Mouse (Mus musculus): Measurements from ENCODE around the gene Daam2.

The Daam2 gene

DNA sequence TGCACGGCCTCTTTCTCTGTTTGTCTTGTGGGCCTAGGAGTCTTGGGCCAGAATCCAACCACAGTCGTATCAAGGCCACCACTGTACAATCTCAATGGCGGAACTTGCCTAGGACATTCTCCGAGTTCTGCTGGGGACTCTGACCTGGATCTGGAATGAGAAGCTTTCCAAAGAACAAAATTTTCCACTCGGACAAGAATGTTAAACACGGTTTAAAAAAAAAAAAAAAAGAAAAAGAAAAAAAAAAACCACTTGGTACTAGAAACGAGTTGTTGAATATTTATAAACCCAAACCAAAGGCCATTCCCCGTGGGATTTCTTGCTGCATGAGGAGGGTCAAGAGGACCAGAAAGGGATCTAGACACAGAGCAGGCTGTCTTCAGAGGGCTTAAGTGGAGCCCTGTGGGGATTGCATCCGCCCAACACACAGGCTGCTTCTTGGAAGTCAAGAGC, 29.9 kb downstream of the Daam2 start:
- DNase-seq (ENCODE audit: low read depth, low spot score): no peak

DNA sequence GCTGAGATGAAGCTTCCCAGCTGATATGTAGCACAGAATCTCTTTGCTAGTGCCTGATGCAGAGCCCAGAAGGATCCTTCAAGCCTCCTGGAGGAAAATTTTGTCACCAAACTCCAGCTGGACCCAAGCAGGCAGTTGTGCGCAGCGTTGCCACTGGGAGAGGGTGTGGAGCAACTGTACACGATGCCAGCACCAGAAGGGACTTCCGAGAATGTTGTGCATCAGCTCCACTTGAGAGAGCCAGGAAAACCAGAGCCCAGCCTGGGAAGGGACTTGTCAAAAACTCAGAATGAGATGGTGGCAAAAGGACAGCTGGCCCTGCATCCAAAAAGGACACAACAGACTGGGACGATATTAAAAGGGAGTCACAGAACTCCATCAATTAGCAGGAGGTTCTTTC, 32.5 kb downstream of the Daam2 start:
- no peak for DNase-seq (ENCODE audit: low read depth, low spot score)

DNA sequence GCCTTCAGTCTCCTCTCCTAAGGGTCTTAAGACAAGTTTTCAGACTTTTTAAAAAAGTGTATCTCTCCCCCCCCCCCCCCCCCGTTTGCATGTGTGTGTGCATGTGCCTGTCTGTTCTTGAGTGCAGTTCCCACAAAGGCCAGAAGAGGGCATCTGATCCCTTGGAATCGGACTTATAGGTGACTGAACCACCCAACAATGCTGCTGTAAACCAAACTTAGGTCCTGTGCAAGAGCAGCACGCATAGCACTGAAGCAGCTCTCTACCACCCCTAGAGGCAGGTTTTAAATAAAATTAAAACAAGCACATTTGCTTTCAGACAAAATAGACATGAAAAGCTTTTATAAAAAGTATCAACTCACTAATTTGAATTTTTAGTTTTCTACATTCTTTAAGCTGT, 33.9 kb downstream of the Daam2 start:
- DNase-seq (ENCODE audit: low read depth, low spot score): peak; percentile 55

DNA sequence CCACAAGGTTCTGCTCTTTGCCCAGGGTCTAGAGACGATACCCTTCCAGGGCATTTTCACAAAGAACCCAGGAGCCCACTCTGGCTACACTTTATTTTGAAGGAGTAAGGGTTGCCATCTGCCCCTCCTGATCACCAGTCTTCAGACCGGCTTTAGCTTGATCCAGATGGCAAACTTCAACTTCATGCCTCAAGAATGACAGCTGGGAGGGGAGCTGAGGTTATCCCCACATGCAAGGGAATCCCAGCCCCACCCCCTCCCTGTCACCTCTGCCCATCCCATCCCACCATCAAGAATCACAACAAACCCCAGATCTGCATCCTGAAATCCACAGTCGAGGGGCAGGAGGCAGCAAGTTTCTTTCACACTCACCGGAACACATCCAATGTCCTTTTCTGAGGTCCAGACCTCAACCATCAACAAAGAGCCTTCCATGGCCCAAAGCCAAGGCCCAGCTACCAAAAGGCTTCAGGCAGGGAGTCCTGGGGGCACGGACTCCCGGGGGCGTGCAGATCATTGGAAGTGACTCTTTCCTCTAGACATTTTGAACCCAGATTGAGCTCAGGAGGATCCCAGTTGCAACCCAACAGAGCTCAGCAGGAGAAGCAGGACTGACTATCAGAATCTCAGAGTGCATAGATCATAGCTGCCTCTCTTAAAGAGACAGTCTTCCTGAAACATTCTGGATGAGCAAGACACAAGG, 35.5 kb downstream of the Daam2 start:
- DNase-seq (ENCODE audit: low read depth, low spot score): no peak

DNA sequence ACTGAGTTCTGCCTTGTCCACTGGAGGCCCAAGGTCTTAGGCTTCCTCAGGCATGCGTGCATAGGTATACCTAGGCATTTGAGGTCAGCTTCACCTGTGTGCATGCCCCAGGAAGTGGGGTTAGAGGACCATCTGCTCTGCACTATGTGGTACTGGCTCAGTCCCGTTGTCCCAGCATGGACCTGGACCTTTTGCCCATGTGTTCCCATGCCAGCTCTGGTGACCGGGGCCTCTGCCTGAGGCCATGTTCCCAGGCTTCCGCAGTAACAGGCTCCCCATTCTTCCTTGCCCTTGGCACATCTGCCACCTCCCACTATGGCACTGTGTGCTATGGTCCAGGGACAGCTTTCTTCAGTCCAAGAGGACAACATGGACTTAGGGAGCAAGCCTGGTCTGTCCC, 36.1 kb downstream of the Daam2 start:
- DNase-seq (ENCODE audit: low read depth, low spot score): no peak

DNA sequence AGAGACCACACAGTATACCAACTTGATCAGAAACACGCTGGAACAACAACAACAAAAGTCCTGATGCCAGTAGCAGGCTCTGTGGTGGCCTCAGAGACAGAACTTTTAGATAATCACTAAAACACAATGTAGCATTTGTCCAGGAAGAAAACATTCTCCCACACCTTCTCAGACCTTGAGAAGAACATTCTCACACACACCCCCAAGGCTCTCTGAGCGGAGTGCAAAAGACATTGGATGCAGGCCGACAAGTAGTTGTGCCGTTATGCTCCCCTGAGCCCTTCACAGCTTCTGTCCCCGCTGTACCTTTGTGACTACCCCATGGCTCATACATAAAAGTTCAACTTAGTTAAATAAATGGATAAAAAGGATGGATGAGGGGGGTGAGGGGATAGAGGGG, 37.6 kb downstream of the Daam2 start:
- DNase-seq (ENCODE audit: low read depth, low spot score): no peak

GRCm38 (mm10) chr17:49525911-49526310, 38.2 kb downstream of the Daam2 start:
- DNase-seq (ENCODE audit: low read depth, low spot score): no peak

- DNase-seq (ENCODE audit: low read depth, low spot score): no peak
These were observed 39.6 kb downstream of the Daam2 start for GRCm38 (mm10) chr17:49524584-49524983.

GRCm38 (mm10) chr17:49522435-49522834, 41.7 kb downstream of the Daam2 start:
- no peak for DNase-seq (ENCODE audit: low read depth, low spot score)

GRCm38 (mm10) chr17:49522002-49522401, 42.1 kb downstream of the Daam2 start:
- no peak for DNase-seq (ENCODE audit: low read depth, low spot score)

- no peak for DNase-seq (ENCODE audit: low read depth, low spot score)
These were observed 43.5 kb downstream of the Daam2 start for GRCm38 (mm10) chr17:49520674-49521073.

- DNase-seq (ENCODE audit: low read depth, low spot score): no peak
These were observed 44.4 kb downstream of the Daam2 start for GRCm38 (mm10) chr17:49519576-49520247.

GRCm38 (mm10) chr17:49517091-49517490, 47.1 kb downstream of the Daam2 start:
- no peak for DNase-seq (ENCODE audit: low read depth, low spot score)

DNA sequence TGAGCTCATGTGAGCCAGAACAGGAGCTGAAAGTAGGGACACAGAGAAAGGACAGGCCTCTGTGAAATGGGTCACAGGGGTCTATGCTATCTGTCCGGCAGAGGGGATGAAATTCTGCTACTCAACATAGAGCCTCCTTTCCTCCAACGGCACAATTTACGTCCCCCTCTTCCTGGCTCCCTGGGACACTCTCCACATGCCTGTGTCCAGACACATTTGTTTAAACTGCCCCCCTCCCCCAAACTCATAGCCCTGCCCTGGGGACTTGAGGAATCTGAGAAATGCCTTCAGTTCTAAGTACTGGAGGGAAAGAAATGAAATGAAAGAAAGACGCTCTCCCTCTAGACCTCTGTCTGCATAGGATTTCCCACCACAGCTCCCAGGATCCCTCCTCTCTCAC, 48.5 kb downstream of the Daam2 start:
- no peak for DNase-seq (ENCODE audit: low read depth, low spot score)

GRCm38 (mm10) chr17:49515141-49515540, 49.0 kb downstream of the Daam2 start:
- no peak for DNase-seq (ENCODE audit: low read depth, low spot score)

GRCm38 (mm10) chr17:49512671-49513085, 51.5 kb downstream of the Daam2 start:
- no peak for DNase-seq (ENCODE audit: low read depth, low spot score)

GRCm38 (mm10) chr17:49509431-49509830, 54.7 kb downstream of the Daam2 start:
- no peak for DNase-seq (ENCODE audit: low read depth, low spot score)

DNA sequence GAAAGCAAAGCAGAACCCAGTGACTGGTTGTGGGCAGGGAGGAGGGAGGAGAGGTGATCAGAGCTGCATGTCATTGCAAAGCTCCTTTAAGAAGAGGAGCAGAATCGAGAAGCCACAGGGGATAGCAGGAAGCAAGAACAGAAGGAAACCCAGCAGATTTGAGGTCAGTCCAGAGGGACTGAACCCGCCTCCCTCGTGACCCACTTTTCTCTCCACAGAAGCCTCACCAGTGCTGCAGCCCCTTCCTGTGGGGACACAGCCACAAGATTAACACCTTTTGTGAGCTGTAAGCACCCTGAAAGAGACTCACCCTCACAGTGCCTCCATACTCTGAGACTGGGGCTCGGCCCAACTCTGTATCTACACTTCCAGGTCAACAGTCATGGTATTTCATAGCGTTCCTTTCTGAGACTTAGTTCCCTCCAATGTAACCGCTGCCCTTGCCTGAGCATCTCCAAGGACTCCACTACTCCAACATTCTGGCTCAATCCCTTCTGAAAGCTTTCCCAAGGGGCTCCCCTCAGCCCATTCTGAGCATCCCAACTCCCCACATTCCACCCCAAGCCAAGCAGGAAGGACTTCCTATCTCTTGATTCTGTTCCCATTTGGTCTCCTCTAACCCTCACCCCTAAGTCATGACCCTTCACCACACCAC, 60.8 kb downstream of the Daam2 start:
- no peak for DNase-seq (ENCODE audit: low read depth, low spot score)

DNA sequence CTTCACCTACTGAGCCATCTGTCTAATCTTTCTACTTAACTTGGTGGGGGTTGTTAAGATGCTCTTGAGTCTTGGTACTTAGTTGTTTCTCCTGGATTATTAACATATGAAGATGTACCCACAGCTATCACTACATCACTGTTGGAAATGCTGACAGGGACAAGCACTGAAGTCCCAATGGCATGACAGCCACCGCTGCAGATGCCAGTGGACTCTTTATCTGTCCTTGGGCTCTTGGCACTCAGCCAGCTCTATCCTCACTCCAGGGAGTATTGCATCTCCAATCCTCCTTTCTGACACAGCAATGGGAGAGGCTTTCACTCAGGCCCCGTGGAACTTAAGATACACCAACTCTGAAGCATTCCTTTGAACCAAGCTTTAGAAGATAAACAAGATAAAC, 63.9 kb downstream of the Daam2 start:
- DNase-seq (ENCODE audit: low read depth, low spot score): no peak

- DNase-seq (ENCODE audit: low read depth, low spot score): no peak
These were observed 64.5 kb downstream of the Daam2 start for GRCm38 (mm10) chr17:49499635-49500034.

- DNase-seq (ENCODE audit: low read depth, low spot score): no peak
These were observed 66.0 kb downstream of the Daam2 start for GRCm38 (mm10) chr17:49498169-49498568.

GRCm38 (mm10) chr17:49493276-49493675, 70.9 kb downstream of the Daam2 start:
- no peak for DNase-seq (ENCODE audit: low read depth, low spot score)

DNA sequence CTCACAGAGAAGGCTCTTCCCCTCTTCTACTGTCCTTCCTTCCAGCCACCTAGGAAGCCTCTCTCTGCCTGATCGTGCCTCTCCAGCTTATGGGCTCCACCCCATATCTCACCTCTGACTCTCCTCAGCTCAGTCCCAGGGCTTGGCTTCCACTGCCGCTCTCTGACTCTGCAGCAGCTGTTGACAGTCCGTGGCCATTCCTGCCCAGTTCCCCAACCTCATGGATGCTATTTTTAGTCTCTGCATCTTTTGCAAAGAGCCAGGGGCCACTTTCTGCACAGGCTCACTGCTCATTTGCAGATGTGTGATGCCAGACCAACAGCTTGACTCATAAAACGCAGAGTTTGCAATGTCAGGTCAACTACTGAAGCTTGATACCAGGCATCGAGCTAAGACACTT, 75.0 kb downstream of the Daam2 start:
- DNase-seq (ENCODE audit: low read depth, low spot score): no peak

All from A20 (cell line).